Mouse (Mus musculus) ovary, postnatal 14 days (tissue): ENCODE results near the gene Ippk.

Experiments
- DNase-seq: peaks from one replicate; pipeline ENCODE4 v3.0.0; 2022; ENCODE audit warnings: low spot score

Ippk gene

GRCm38 (mm10) chr13:49430529-49430928 lies 9.5 kb downstream of the Ippk start:
- no peak for DNase-seq

GRCm38 (mm10) chr13:49433268-49434029 lies 12.4 kb downstream of the Ippk start:
- DNase-seq, result no peak

GRCm38 (mm10) chr13:49435745-49436144 lies 14.7 kb downstream of the Ippk start:
- DNase-seq, result no peak

- no peak for DNase-seq
Observed at GRCm38 (mm10) chr13:49436170-49436569, 15.1 kb downstream of the Ippk start.

GRCm38 (mm10) chr13:49444451-49444850 lies 23.4 kb downstream of the Ippk start:
- no peak for DNase-seq

GRCm38 (mm10) chr13:49449318-49449749 lies 28.3 kb downstream of the Ippk start:
- DNase-seq, result peak; percentile 81

GRCm38 (mm10) chr13:49460276-49460675 lies 39.2 kb downstream of the Ippk start:
- no peak for DNase-seq

- no peak for DNase-seq
Observed at GRCm38 (mm10) chr13:49460692-49461414, 39.8 kb downstream of the Ippk start.

- DNase-seq, result no peak
Observed at GRCm38 (mm10) chr13:49461458-49462132, 40.5 kb downstream of the Ippk start.

- no peak for DNase-seq
Observed at GRCm38 (mm10) chr13:49462921-49463320, 41.9 kb downstream of the Ippk start.

- no peak for DNase-seq
Observed at GRCm38 (mm10) chr13:49465875-49466274, 44.8 kb downstream of the Ippk start.

GRCm38 (mm10) chr13:49466393-49467075 lies 45.5 kb downstream of the Ippk start:
- DNase-seq, result peak; percentile 61

GRCm38 (mm10) chr13:49467585-49467984 lies 46.5 kb downstream of the Ippk start:
- no peak for DNase-seq

- DNase-seq, result no peak
Observed at GRCm38 (mm10) chr13:49469002-49469401, 48.0 kb downstream of the Ippk start.

- no peak for DNase-seq
Observed at GRCm38 (mm10) chr13:49470319-49470718, 49.3 kb downstream of the Ippk start.

GRCm38 (mm10) chr13:49470806-49471205 lies 49.8 kb downstream of the Ippk start:
- DNase-seq, result no peak

GRCm38 (mm10) chr13:49471981-49472675 lies 51.1 kb downstream of the Ippk start:
- no peak for DNase-seq

GRCm38 (mm10) chr13:49472676-49473005 lies 51.6 kb downstream of the Ippk start:
- no peak for DNase-seq

- no peak for DNase-seq
Observed at GRCm38 (mm10) chr13:49477887-49478286, 56.8 kb downstream of the Ippk start.

GRCm38 (mm10) chr13:49478851-49479374 lies 57.9 kb downstream of the Ippk start:
- no peak for DNase-seq

- no peak for DNase-seq
Observed at GRCm38 (mm10) chr13:49479399-49479798, 58.4 kb downstream of the Ippk start.
